Mouse (Mus musculus): ENCODE results near the gene Gm3250. TPM values are rescaled to one million over a fixed set of nuclear protein-coding genes. Genes with fewer than 3 reads are reported as not detected.
"Not testable (repeated sequence)": the region's sequence is repeated elsewhere in the genome, so short reads cannot be mapped to it uniquely, and the experiment has no call there.

Gene Gm3250
- not detected in 2 replicates for polyA plus RNA-seq (2014; fragmentation: Nextera tagmentation; extraction: Ambion mirVana)

GRCm38 (mm10) chr10:77782442-77782841 lies at the start of gene Gm3250:
TSS of gene Gm3250 (minus strand) at chr10:77782542.
- not testable (repeated sequence) for H3K9ac ChIP-seq (ENCODE audit: low read depth, low read length); DNase-seq (ENCODE audit: low spot score); H3K36me3 ChIP-seq (ENCODE audit: control insufficient read depth, insufficient read depth, low read length); H3K27ac ChIP-seq (ENCODE audit: low read depth, low read length); ATAC-seq (replicated peaks; ENCODE audit: low FRiP score); H3K9me3 ChIP-seq (ENCODE audit: control insufficient read depth, low read length); H3K4me1 ChIP-seq (replicated peaks; ENCODE audit: control insufficient read depth, insufficient read depth, low read length); H3K27me3 ChIP-seq (replicated peaks; ENCODE audit: control insufficient read depth, insufficient read depth, low read length); H3K4me2 ChIP-seq; H3K4me3 ChIP-seq (ENCODE audit: low read depth, low read length)
- WGBS, result 38% methylated on average over 1 of the region's 1 CpGs

DNA sequence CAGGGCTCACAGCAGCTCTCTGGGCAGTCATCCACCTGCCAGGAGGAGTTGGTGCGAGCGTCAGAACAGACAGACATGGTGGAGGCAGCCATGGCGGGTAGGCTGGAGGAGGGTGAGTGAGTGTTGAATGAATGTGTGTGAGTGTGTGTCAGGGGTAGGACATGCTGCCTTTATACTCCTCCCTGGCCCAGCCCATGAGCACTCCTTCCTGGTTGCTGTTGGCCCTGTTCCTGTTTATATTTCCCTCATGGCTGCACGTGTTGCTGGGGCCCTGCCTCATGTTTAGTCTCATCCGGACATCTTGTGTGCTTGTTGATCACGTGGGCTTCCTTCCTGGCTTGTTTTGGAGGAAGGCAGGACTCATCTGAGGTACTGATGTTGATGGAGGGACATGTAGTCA lies 44.6 kb upstream of the Gm3250 start, which contains the start of gene Krtap10-4:
TSS of gene Krtap10-4 (minus strand) at position 145 of the 400 bp plus-strand sequence.
- Histone ChIP-seq H3K27ac (ENCODE audit: low read depth, low read length) (no peak within 1 kb of the TSS), H3K4me2 (no peak within 1 kb of the TSS), H3K36me3 (ENCODE audit: control insufficient read depth, insufficient read depth, low read length) (no peaks in the 10 kb centered on the region), H3K4me1 (replicated peaks; ENCODE audit: control insufficient read depth, insufficient read depth, low read length) (no peaks in the 10 kb centered on the region), H3K9me3 (ENCODE audit: control insufficient read depth, low read length) (no peaks in the 10 kb centered on the region), H3K4me3 (ENCODE audit: low read depth, low read length) (no peak within 1 kb of the TSS), H3K9ac (ENCODE audit: low read depth, low read length) (no peak within 1 kb of the TSS), H3K27me3 (replicated peaks; ENCODE audit: control insufficient read depth, insufficient read depth, low read length) (no peaks in the 10 kb centered on the region)
- DNase-seq (ENCODE audit: low spot score) (no peak), ATAC-seq (replicated peaks; ENCODE audit: low FRiP score) (no peak)
- WGBS, result 63% methylated on average over 6 of the region's 6 CpGs

- Histone ChIP-seq H3K27ac (ENCODE audit: low read depth, low read length) (no peak overlapping the region), H3K9ac (ENCODE audit: low read depth, low read length) (no peak overlapping the region), H3K27me3 (replicated peaks; ENCODE audit: control insufficient read depth, insufficient read depth, low read length) (no peaks in the 10 kb centered on the region), H3K4me2 (no peak overlapping the region), H3K4me3 (ENCODE audit: low read depth, low read length) (no peak overlapping the region), H3K36me3 (ENCODE audit: control insufficient read depth, insufficient read depth, low read length) (no peaks in the 10 kb centered on the region), H3K9me3 (ENCODE audit: control insufficient read depth, low read length) (no peaks in the 10 kb centered on the region), H3K4me1 (replicated peaks; ENCODE audit: control insufficient read depth, insufficient read depth, low read length) (no peaks in the 10 kb centered on the region)
- DNase-seq (ENCODE audit: low spot score) (no peak), ATAC-seq (replicated peaks; ENCODE audit: low FRiP score) (no peak)
- WGBS, result 53% methylated on average over 4 of the region's 4 CpGs
Observed at GRCm38 (mm10) chr10:77819203-77819602, 36.9 kb upstream of the Gm3250 start.

GRCm38 (mm10) chr10:77818523-77818922 lies 36.2 kb upstream of the Gm3250 start:
- Histone ChIP-seq H3K36me3 (ENCODE audit: control insufficient read depth, insufficient read depth, low read length) (no peaks in the 10 kb centered on the region), H3K4me3 (ENCODE audit: low read depth, low read length) (no peak overlapping the region), H3K4me1 (replicated peaks; ENCODE audit: control insufficient read depth, insufficient read depth, low read length) (no peaks in the 10 kb centered on the region), H3K9ac (ENCODE audit: low read depth, low read length) (no peak overlapping the region), H3K4me2 (no peak overlapping the region), H3K27me3 (replicated peaks; ENCODE audit: control insufficient read depth, insufficient read depth, low read length) (no peaks in the 10 kb centered on the region), H3K27ac (ENCODE audit: low read depth, low read length) (no peak overlapping the region), H3K9me3 (ENCODE audit: control insufficient read depth, low read length) (no peaks in the 10 kb centered on the region)
- ATAC-seq (replicated peaks; ENCODE audit: low FRiP score) (no peak), DNase-seq (ENCODE audit: low spot score) (no peak)
- WGBS, result 83% methylated on average over 4 of the region's 4 CpGs

DNA sequence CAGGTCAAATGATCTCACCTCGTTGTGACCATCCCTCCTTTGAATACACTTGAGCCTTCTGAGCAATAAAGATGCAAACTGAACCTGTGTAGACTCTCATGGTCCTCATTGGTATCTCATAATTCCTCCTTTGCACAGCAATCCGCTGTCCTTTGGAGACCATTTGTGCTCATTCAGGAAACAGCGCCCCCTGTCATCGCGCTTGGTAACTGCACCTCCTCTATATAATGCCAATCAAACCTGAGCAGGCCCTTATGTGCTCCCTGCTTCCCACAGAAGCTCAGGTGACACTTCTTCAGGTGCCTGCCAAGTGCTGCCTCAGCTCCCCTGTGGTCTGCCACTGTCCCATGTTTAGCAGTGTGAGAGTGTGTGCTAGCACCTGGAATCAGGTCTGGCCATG lies 33.2 kb upstream of the Gm3250 start:
- ATAC-seq (replicated peaks; ENCODE audit: low FRiP score), result no peak
- 23% methylated on average over 5 of the region's 5 CpGs for WGBS
- Histone ChIP-seq H3K4me2 (no peak overlapping the region), H3K27me3 (replicated peaks; ENCODE audit: control insufficient read depth, insufficient read depth, low read length) (no peaks in the 10 kb centered on the region), H3K4me1 (replicated peaks; ENCODE audit: control insufficient read depth, insufficient read depth, low read length) (no peaks in the 10 kb centered on the region), H3K9me3 (ENCODE audit: control insufficient read depth, low read length) (no peaks in the 10 kb centered on the region), H3K4me3 (ENCODE audit: low read depth, low read length) (no peak overlapping the region), H3K27ac (ENCODE audit: low read depth, low read length) (no peak overlapping the region), H3K36me3 (ENCODE audit: control insufficient read depth, insufficient read depth, low read length) (no peaks in the 10 kb centered on the region), H3K9ac (ENCODE audit: low read depth, low read length) (no peak overlapping the region)
- DNase-seq (ENCODE audit: low spot score), result no peak

DNA sequence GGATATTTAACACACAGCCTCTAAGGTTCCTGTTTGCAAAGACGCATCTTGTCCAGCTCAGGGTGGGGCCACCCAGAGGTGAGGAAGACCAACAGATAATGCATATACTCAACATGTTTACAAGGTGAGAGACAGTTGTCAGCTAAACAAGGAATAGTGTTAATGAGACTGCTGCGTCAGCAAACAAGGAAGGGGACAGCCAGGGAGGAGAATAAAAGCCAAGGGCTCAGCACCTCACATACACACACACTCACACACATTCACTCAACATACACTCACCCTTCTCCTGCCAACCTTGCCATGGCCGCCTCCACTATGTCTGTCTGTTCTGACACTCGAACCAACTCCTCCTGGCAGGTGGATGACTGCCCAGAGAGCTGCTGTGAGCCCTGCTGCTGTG lies 32.0 kb upstream of the Gm3250 start, which contains the start of gene Gm2696:
TSS of gene Gm2696 (plus strand) at position 301 of the 400 bp plus-strand sequence.
- Histone ChIP-seq H3K4me3 (ENCODE audit: low read depth, low read length) (no peak within 1 kb of the TSS), H3K9me3 (ENCODE audit: control insufficient read depth, low read length) (no peaks in the 10 kb centered on the region), H3K27me3 (replicated peaks; ENCODE audit: control insufficient read depth, insufficient read depth, low read length) (no peaks in the 10 kb centered on the region), H3K9ac (ENCODE audit: low read depth, low read length) (no peak within 1 kb of the TSS), H3K36me3 (ENCODE audit: control insufficient read depth, insufficient read depth, low read length) (no peaks in the 10 kb centered on the region), H3K4me2 (no peak within 1 kb of the TSS), H3K4me1 (replicated peaks; ENCODE audit: control insufficient read depth, insufficient read depth, low read length) (no peaks in the 10 kb centered on the region), H3K27ac (ENCODE audit: low read depth, low read length) (no peak within 1 kb of the TSS)
- ATAC-seq (replicated peaks; ENCODE audit: low FRiP score) (no peak), DNase-seq (ENCODE audit: low spot score) (no peak)
- 38% methylated on average over 4 of the region's 4 CpGs for WGBS

GRCm38 (mm10) chr10:77811743-77812142 lies 29.4 kb upstream of the Gm3250 start, which contains the start of gene Gm9507:
TSS of gene Gm9507 (minus strand) at chr10:77811843.
- 70% methylated on average over 5 of the region's 5 CpGs for WGBS
- no peak within 1 kb of the TSS for H3K4me2 ChIP-seq
- no peak for DNase-seq (ENCODE audit: low spot score)
- no peaks in the 10 kb centered on the region for H3K9me3 ChIP-seq (ENCODE audit: control insufficient read depth, low read length)
- no peak for ATAC-seq (replicated peaks; ENCODE audit: low FRiP score)
- H3K36me3 ChIP-seq (ENCODE audit: control insufficient read depth, insufficient read depth, low read length), result no peaks in the 10 kb centered on the region
- H3K27ac ChIP-seq (ENCODE audit: low read depth, low read length), result no peak within 1 kb of the TSS
- H3K4me1 ChIP-seq (replicated peaks; ENCODE audit: control insufficient read depth, insufficient read depth, low read length), result no peaks in the 10 kb centered on the region
- no peak within 1 kb of the TSS for H3K4me3 ChIP-seq (ENCODE audit: low read depth, low read length)
- H3K27me3 ChIP-seq (replicated peaks; ENCODE audit: control insufficient read depth, insufficient read depth, low read length), result no peaks in the 10 kb centered on the region
- no peak within 1 kb of the TSS for H3K9ac ChIP-seq (ENCODE audit: low read depth, low read length)

DNA sequence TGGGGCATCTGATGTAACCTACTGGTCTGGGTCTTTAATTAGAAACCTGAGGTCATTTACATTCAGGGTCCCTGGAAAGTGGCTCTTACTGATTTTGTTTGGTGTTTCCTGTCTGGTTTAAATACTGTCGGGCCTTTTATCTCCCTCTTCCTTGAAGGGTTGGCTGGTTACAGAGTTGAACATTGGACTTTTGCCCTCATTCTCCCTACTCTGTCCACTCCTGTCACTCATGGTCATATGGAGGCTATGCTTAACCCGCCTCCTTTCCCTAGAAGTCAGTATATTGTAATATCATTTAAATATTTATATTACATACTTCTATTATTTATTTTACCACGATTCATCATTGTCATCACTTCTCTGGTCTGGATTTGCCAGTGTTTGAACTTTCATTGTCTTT lies 21.8 kb upstream of the Gm3250 start:
- no peak overlapping the region for H3K9ac ChIP-seq (ENCODE audit: low read depth, low read length)
- no peak for ATAC-seq (replicated peaks; ENCODE audit: low FRiP score)
- H3K9me3 ChIP-seq (ENCODE audit: control insufficient read depth, low read length), result no peaks in the 10 kb centered on the region
- no peaks in the 10 kb centered on the region for H3K36me3 ChIP-seq (ENCODE audit: control insufficient read depth, insufficient read depth, low read length)
- 55% methylated on average over 3 of the region's 3 CpGs for WGBS
- no peak for DNase-seq (ENCODE audit: low spot score)
- no peaks in the 10 kb centered on the region for H3K4me1 ChIP-seq (replicated peaks; ENCODE audit: control insufficient read depth, insufficient read depth, low read length)
- H3K4me2 ChIP-seq, result no peak overlapping the region
- H3K27me3 ChIP-seq (replicated peaks; ENCODE audit: control insufficient read depth, insufficient read depth, low read length), result no peaks in the 10 kb centered on the region
- H3K27ac ChIP-seq (ENCODE audit: low read depth, low read length), result no peak overlapping the region
- no peak overlapping the region for H3K4me3 ChIP-seq (ENCODE audit: low read depth, low read length)

DNA sequence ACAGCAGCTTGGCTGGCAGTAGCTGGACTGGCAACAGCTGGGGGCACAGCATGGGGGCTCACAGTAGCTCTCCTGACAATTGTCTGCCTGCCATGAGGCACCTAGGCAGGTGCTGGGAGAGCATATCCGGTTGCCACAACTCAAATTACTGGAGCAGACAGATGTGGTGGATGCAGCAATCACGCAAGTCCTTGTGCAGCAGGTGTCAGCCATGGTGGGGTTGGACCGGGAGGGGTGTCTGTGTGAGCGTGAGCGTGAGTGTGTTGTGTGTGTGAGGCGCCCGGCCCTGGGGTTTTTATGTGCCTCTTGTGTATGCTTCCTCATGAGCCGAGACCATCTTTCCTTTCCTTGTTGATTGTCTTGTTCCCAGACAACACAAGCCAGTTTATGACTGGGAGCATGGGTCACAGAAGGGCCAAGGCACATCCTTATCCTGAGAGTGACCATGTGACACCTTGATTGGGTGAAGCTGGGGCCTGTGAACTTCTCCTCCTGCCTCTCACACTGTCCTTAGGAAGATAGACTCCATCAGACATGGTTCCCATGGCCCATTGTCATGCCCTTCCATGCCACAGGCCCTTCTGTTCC lies 16.7 kb upstream of the Gm3250 start, which contains the start of gene Gm19668:
TSS of gene Gm19668 (minus strand) at position 213 of the 588 bp plus-strand sequence.
- no peaks in the 10 kb centered on the region for H3K36me3 ChIP-seq (ENCODE audit: control insufficient read depth, insufficient read depth, low read length)
- ATAC-seq (replicated peaks; ENCODE audit: low FRiP score) (no peak), DNase-seq (ENCODE audit: low spot score) (no peak)
- no peaks in the 10 kb centered on the region for H3K4me1 ChIP-seq (replicated peaks; ENCODE audit: control insufficient read depth, insufficient read depth, low read length)
- H3K27ac ChIP-seq (ENCODE audit: low read depth, low read length), result no peak within 1 kb of the TSS
- no peak within 1 kb of the TSS for H3K9ac ChIP-seq (ENCODE audit: low read depth, low read length)
- H3K27me3 ChIP-seq (replicated peaks; ENCODE audit: control insufficient read depth, insufficient read depth, low read length), result no peaks in the 10 kb centered on the region
- no peak within 1 kb of the TSS for H3K4me3 ChIP-seq (ENCODE audit: low read depth, low read length)
- WGBS, result 64% methylated on average over 8 of the region's 8 CpGs
- no peaks in the 10 kb centered on the region for H3K9me3 ChIP-seq (ENCODE audit: control insufficient read depth, low read length)
- H3K4me2 ChIP-seq, result no peak within 1 kb of the TSS
